Mouse (Mus musculus) inflammation-experienced regulatory T-cells (primary cell): ENCODE results near the gene Tmem158. TPM values are rescaled to one million over a fixed set of nuclear protein-coding genes. Genes with fewer than 3 reads are reported as not detected.

ENCODE experiments used
- polyA plus RNA-seq, 2 experiments: library from polyadenylated mRNA; unstranded; fragments of 100-300 nt; shearing (Covaris generic); gene quantifications; one replicate each; pipeline ENCODE4 v1.2.1; 2017

The Tmem158 gene
- 10 to 100 TPM; 12.7 to 35.7 TPM for polyA plus RNA-seq

GRCm38 (mm10) chr9:123260611-123261021 lies at the start of gene Tmem158:
TSS of gene Tmem158 (minus strand) at chr9:123260764.

GRCm38 (mm10) chr9:123215621-123216440 lies 44.7 kb downstream of the Tmem158 start, which contains the start of gene Cdcp1:
TSS of gene Cdcp1 (minus strand) at chr9:123216038.

Other genes starting within 250 kb of the Tmem158 start
- 10 to 100 TPM; 30.8 to 33.6 TPM for gene Tmem42, start 239.4 kb downstream of the Tmem158 start, polyA plus RNA-seq
- gene Tgm4, start 226.0 kb downstream of the Tmem158 start, polyA plus RNA-seq: 1 to 10 TPM in 1 of 2 experiments, under 1 TPM in 1; 0.80 to 5.8 TPM
- 10 to 100 TPM; 64.8 to 69.8 TPM for gene Zdhhc3, start 147.6 kb downstream of the Tmem158 start, polyA plus RNA-seq
- 10 to 100 TPM; 83.1 to 95.3 TPM for gene Exosc7, start 147.5 kb downstream of the Tmem158 start, polyA plus RNA-seq
- 1 to 10 TPM in 1 of 2 experiments, under 1 TPM in 1; 0.48 to 1.2 TPM for gene Clec3b, start 109.8 kb downstream of the Tmem158 start, polyA plus RNA-seq
- 1 to 10 TPM in 1 of 2 experiments, not detected in 1; 3.3 TPM for gene Cdcp1, start 44.7 kb downstream of the Tmem158 start, polyA plus RNA-seq
- 100 to 1,000 TPM; 245 to 283 TPM for gene Lars2, start 106.2 kb upstream of the Tmem158 start, polyA plus RNA-seq
- 10 to 100 TPM; 70.8 to 72.7 TPM for gene Limd1, start 217.9 kb upstream of the Tmem158 start, polyA plus RNA-seq